ENCODE assay signal across 7 mouse cellular contexts in the genomic region with DNA sequence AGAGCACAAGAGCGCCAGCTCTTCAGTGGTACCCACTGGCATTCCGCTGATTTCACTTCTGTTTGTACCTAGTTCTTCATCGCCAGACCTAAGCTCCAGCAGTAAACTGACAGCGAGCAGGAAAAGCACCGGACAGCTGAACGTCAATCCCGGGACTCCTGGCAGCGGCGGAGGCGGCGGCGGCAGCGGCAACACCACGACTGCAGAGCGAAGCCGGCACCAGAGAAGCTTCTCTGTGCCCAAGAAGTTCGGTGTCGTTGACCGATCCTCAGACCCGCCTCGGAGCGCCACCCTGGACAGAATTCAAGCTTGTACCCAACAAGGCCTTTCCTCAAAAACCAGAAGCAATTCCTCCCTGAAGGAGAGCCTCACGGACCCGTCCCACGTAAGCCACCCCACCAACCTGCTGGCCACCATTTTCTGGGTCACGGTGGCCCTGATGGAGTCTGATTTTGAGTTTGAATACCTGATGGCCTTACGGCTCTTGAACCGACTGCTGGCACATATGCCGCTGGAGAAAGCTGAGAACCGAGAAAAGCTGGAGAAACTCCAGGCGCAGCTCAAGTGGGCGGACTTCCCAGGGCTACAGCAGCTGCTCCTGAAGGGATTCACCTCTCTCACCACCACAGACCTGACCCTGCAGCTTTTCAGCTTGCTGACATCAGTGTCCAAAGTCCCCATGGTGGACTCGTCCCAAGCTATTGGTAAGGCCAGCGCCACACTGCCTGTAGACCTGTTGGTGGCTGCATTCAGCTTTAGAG.
DNase-seq lines count a peak whose midpoint lies in the region; ATAC-seq and TF ChIP-seq lines count a peak whose summit lies in the region.

No protein-coding gene starts in this region.

- WGBS in midbrain, embryonic 10.5 days: 24% methylated on average over 34 of the region's 34 CpGs
- 29% methylated on average over 34 of the region's 34 CpGs for WGBS in midbrain, postnatal 0 days
- WGBS in embryonic facial prominence, embryonic 14.5 days: 25% methylated on average over 34 of the region's 34 CpGs
- WGBS in hindbrain, postnatal 0 days: 32% methylated on average over 34 of the region's 34 CpGs
- WGBS in limb, embryonic 13.5 days: 25% methylated on average over 34 of the region's 34 CpGs

- H3K4me3 ChIP-seq in midbrain, embryonic 10.5 days: peak overlapping the region; percentile 50
- no peak overlapping the region for H3K4me3 ChIP-seq in midbrain, postnatal 0 days (ENCODE audit: low read depth, low read length)
- H3K4me3 ChIP-seq in embryonic facial prominence, embryonic 14.5 days (ENCODE audit: low read depth, low read length): peak overlapping the region; percentile 38
- H3K4me3 ChIP-seq in hindbrain, postnatal 0 days (ENCODE audit: low read length): peak overlapping the region; percentile 10; the same call in 1 of the 2 replicates
- H3K4me3 ChIP-seq in limb, embryonic 13.5 days: peak overlapping the region; percentile 36

- H3K4me1 ChIP-seq in midbrain, embryonic 10.5 days: peaks cover 9% of the 10 kb centered on the region
- H3K4me1 ChIP-seq in midbrain, postnatal 0 days (ENCODE audit: insufficient read depth, low read length): no peaks in the 10 kb centered on the region
- no peaks in the 10 kb centered on the region; the same call in 1 of the 2 replicates for H3K4me1 ChIP-seq in embryonic facial prominence, embryonic 14.5 days (ENCODE audit: control insufficient read depth, insufficient read depth, low read length)
- H3K4me1 ChIP-seq in hindbrain, postnatal 0 days (ENCODE audit: insufficient read depth, low read length): peaks cover 4% of the 10 kb centered on the region; the same call in 1 of the 2 replicates
- H3K4me1 ChIP-seq in limb, embryonic 13.5 days: 0 out of 2 replicates have a peak, but pooled peaks cover 5% of the 10 kb centered on the region

- TF ChIP-seq CTCF in midbrain, postnatal 0 days (IDR thresholded peaks at IDR 0.05): no peak
- no peak for TF ChIP-seq CTCF in hindbrain, postnatal 0 days (IDR thresholded peaks at IDR 0.05; ENCODE audit: low read depth)

- H3K4me2 ChIP-seq in midbrain, postnatal 0 days (ENCODE audit: low read depth, low read length, poor library complexity, severe bottlenecking): no peak overlapping the region
- peak overlapping the region; percentile 60 for H3K4me2 ChIP-seq in embryonic facial prominence, embryonic 14.5 days (ENCODE audit: low read depth, low read length)
- peak overlapping the region; percentile 35 for H3K4me2 ChIP-seq in hindbrain, postnatal 0 days (ENCODE audit: low read depth, low read length)
- H3K4me2 ChIP-seq in limb, embryonic 13.5 days (replicated peaks): peak overlapping the region; percentile 62

- H3K27ac ChIP-seq in midbrain, embryonic 10.5 days (replicated peaks): 0 out of 2 replicates have a peak overlapping the region, but pooled peaks have one; percentile 3
- H3K27ac ChIP-seq in midbrain, postnatal 0 days (ENCODE audit: low read depth, low read length): no peak overlapping the region
- H3K27ac ChIP-seq in embryonic facial prominence, embryonic 14.5 days (replicated peaks; ENCODE audit: low read depth, low read length): no peak overlapping the region
- no peak overlapping the region for H3K27ac ChIP-seq in hindbrain, postnatal 0 days
- no peak overlapping the region for H3K27ac ChIP-seq in limb, embryonic 13.5 days

- peaks cover 4% of the 10 kb centered on the region; the same call in 1 of the 2 replicates for H3K36me3 ChIP-seq in midbrain, embryonic 10.5 days
- peaks cover 56% of the 10 kb centered on the region for H3K36me3 ChIP-seq in midbrain, postnatal 0 days (ENCODE audit: insufficient read depth, low read length)
- H3K36me3 ChIP-seq in embryonic facial prominence, embryonic 14.5 days (ENCODE audit: control insufficient read depth, insufficient read depth, low read length): peaks cover 24% of the 10 kb centered on the region
- H3K36me3 ChIP-seq in hindbrain, postnatal 0 days (ENCODE audit: insufficient read depth, low read length): peaks cover 50% of the 10 kb centered on the region
- H3K36me3 ChIP-seq in limb, embryonic 13.5 days: peaks cover 13% of the 10 kb centered on the region

- peak; percentile 32 for DNase-seq in midbrain, embryonic 10.5 days (ENCODE audit: low spot score)
- DNase-seq in midbrain, postnatal 0 days (ENCODE audit: low spot score): no peak
- peak; percentile 32 for DNase-seq in embryonic facial prominence, embryonic 14.5 days (ENCODE audit: low spot score)
- no peak for DNase-seq in hindbrain, postnatal 0 days (ENCODE audit: low spot score)
- DNase-seq in right cerebral cortex, postnatal 14 days: peak; percentile 16
- no peak for DNase-seq in urinary bladder, postnatal 4 days (ENCODE audit: low spot score in 2 of 2)

- no peak for ATAC-seq in midbrain, postnatal 0 days (ENCODE audit: low FRiP score)
- ATAC-seq in embryonic facial prominence, embryonic 14.5 days (ENCODE audit: low read depth): no peak
- no peak for ATAC-seq in hindbrain, postnatal 0 days
- no peak; the same call in 1 of the 2 replicates for ATAC-seq in limb, embryonic 13.5 days (ENCODE audit: low FRiP score, low read depth)

- H3K27me3 ChIP-seq in midbrain, embryonic 10.5 days (ENCODE audit: low read depth, poor library complexity, severe bottlenecking): peaks cover 8% of the 10 kb centered on the region; the same call in 1 of the 2 replicates
- no peaks in the 10 kb centered on the region for H3K27me3 ChIP-seq in midbrain, postnatal 0 days (ENCODE audit: insufficient read depth, low read length)
- no peaks in the 10 kb centered on the region for H3K27me3 ChIP-seq in embryonic facial prominence, embryonic 14.5 days (replicated peaks; ENCODE audit: control insufficient read depth, insufficient read depth, low read length)
- H3K27me3 ChIP-seq in hindbrain, postnatal 0 days (ENCODE audit: insufficient read depth, low read length): no peaks in the 10 kb centered on the region
- 0 out of 2 replicates have a peak, but pooled peaks cover 3% of the 10 kb centered on the region for H3K27me3 ChIP-seq in limb, embryonic 13.5 days

- H3K9me3 ChIP-seq in midbrain, embryonic 10.5 days (replicated peaks): peaks cover 7% of the 10 kb centered on the region; the same call in 1 of the 2 replicates
- H3K9me3 ChIP-seq in midbrain, postnatal 0 days (ENCODE audit: low read length): no peaks in the 10 kb centered on the region
- H3K9me3 ChIP-seq in embryonic facial prominence, embryonic 14.5 days (ENCODE audit: control insufficient read depth, low read length): no peaks in the 10 kb centered on the region; the same call in 1 of the 2 replicates
- H3K9me3 ChIP-seq in hindbrain, postnatal 0 days (ENCODE audit: low read length): no peaks in the 10 kb centered on the region
- H3K9me3 ChIP-seq in limb, embryonic 13.5 days: no peaks in the 10 kb centered on the region

- H3K9ac ChIP-seq in midbrain, postnatal 0 days (replicated peaks; ENCODE audit: low read length, poor library complexity, severe bottlenecking): no peak overlapping the region
- H3K9ac ChIP-seq in embryonic facial prominence, embryonic 14.5 days (ENCODE audit: low read depth, low read length): peak overlapping the region; percentile 57
- H3K9ac ChIP-seq in hindbrain, postnatal 0 days (replicated peaks; ENCODE audit: low read length): no peak overlapping the region
- H3K9ac ChIP-seq in limb, embryonic 13.5 days: peak overlapping the region; percentile 58

Comparison
In these comparisons a context has a peak if more than half of its experiments do, and no peak if none do; other contexts are left out.
1. DNase-seq: peak in midbrain, embryonic 10.5 days (single experiment), embryonic facial prominence, embryonic 14.5 days (single experiment) and right cerebral cortex, postnatal 14 days (single experiment); none in midbrain, postnatal 0 days (single experiment), hindbrain, postnatal 0 days (single experiment) and urinary bladder, postnatal 4 days (0 of 2).
2. H3K9ac ChIP-seq: peak in embryonic facial prominence, embryonic 14.5 days (single experiment) and limb, embryonic 13.5 days (single experiment); none in midbrain, postnatal 0 days (single experiment) and hindbrain, postnatal 0 days (single experiment).